Mouse (Mus musculus) CH12.LX (cell line): Measurements from ENCODE around the gene Oasl1.

Experiments used
- CHD2 ChIP-seq: IDR thresholded peaks from 2 replicates; pipeline ENCODE4 v1.6.1; 2011; ENCODE audit warnings: low read length, improper control_type of control experiment
- CTCF ChIP-seq, 2 experiments: IDR thresholded peaks in 1 of 2; conservative IDR thresholded peaks in 1 of 2; 2 replicates each; pipeline ENCODE4 v1.5.1; 2011 to 2012; ENCODE audit warnings: low read depth in 2 of 2, low read length in 2 of 2, improper control_type of control experiment in 1 of 2, inconsistent platforms in 1 of 2, mild to moderate bottlenecking in 1 of 2, moderate library complexity in 1 of 2
- EP300 ChIP-seq: IDR thresholded peaks from 2 replicates; pipeline ENCODE4 v1.6.1; 2011; ENCODE audit warnings: low read length, improper control_type of control experiment
- HCFC1 ChIP-seq: IDR thresholded peaks from 2 replicates; pipeline ENCODE4 v1.6.1; 2012; ENCODE audit warnings: low read depth, mild to moderate bottlenecking, inconsistent platforms, low read length, improper control_type of control experiment
- JUN ChIP-seq: IDR thresholded peaks from 2 replicates; pipeline ENCODE4 v1.6.1; 2011; ENCODE audit warnings: low read depth, mild to moderate bottlenecking, low read length, improper control_type of control experiment, moderate library complexity; ENCODE audit not compliant: insufficient read depth
- KAT2A ChIP-seq: IDR thresholded peaks from 2 replicates; pipeline ENCODE4 v1.6.1; 2012; ENCODE audit warnings: low read length, improper control_type of control experiment, inconsistent platforms; ENCODE audit not compliant: insufficient replicate concordance
- POLR2A ChIP-seq: IDR thresholded peaks from 2 replicates; pipeline ENCODE4 v1.6.1; 2011; ENCODE audit warnings: low read depth, mild to moderate bottlenecking, improper control_type of control experiment, low read length
- POLR2AphosphoS2 ChIP-seq: IDR thresholded peaks from 2 replicates; pipeline ENCODE4 v1.6.1; 2011; ENCODE audit warnings: low read depth, low read length, improper control_type of control experiment
- RAD21 ChIP-seq: IDR thresholded peaks from 2 replicates; pipeline ENCODE4 v1.6.1; 2011; ENCODE audit warnings: low read depth, mild to moderate bottlenecking, low read length, improper control_type of control experiment, moderate library complexity
- RCOR1 ChIP-seq: conservative IDR thresholded peaks from 2 replicates; pipeline ENCODE4 v1.6.1; 2012; ENCODE audit warnings: low read depth, mild to moderate bottlenecking, inconsistent platforms, low read length, improper control_type of control experiment
- SIN3A ChIP-seq: IDR thresholded peaks from 2 replicates; pipeline ENCODE4 v1.6.1; 2012; ENCODE audit warnings: low read length, improper control_type of control experiment, inconsistent platforms
- ZC3H11A ChIP-seq: IDR thresholded peaks from 2 replicates; pipeline ENCODE4 v1.6.1; 2012; ENCODE audit warnings: low read depth, mild to moderate bottlenecking, inconsistent platforms, low read length, improper control_type of control experiment
- ZNF384 ChIP-seq: IDR thresholded peaks from 2 replicates; pipeline ENCODE4 v1.6.1; 2012; ENCODE audit warnings: low read depth, low read length, improper control_type of control experiment, inconsistent platforms

DNA sequence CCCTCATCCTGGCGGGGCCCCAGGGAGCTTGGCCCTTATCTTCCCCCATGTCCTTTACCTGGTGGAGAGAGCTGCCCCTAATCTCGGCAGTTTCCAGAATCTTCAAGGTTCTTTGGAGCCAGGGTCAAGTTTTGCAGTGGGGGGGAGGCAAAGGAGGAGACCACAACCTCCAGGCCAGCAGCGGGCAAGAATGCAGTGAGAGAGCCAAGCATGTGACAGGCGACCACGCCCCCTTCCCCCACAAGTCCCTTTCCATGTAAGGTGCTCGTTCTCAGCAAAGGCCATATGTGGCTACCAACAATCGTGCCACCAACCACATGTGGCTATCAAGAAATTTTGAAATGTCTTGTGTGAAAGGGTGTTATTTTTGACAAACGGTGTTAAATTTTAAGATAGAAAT lies 50.1 kb downstream of the Oasl1 start:
- no peak for TF ChIP-seq ZC3H11A
- no peak for TF ChIP-seq CTCF (conservative IDR thresholded peaks at IDR 0.05 in 1 of 2, IDR thresholded peaks at IDR 0.05 in 1 of 2; ENCODE audit: low read depth in 2 of 2, low read length in 2 of 2)
- TF ChIP-seq RAD21 = no peak
- TF ChIP-seq EP300 = no peak
- TF ChIP-seq POLR2A = no peak
- TF ChIP-seq CHD2 = no peak
- TF ChIP-seq KAT2A = no peak
- no peak for TF ChIP-seq ZNF384
- no peak for TF ChIP-seq SIN3A
- TF ChIP-seq JUN = no peak
- TF ChIP-seq POLR2AphosphoS2 = no peak
- no peak for TF ChIP-seq HCFC1
- TF ChIP-seq RCOR1 = no peak
